Mouse (Mus musculus): ENCODE data around the gene Slx. TPM values are rescaled to one million over a fixed set of nuclear protein-coding genes. Genes with fewer than 3 reads are reported as not detected.
"Not testable (repeated sequence)": the region's sequence is repeated elsewhere in the genome, so short reads cannot be mapped to it uniquely, and the experiment has no call there.

Gene Slx
- not detected for total RNA-seq (2022)

GRCm38 (mm10) chrX:26545465-26545864 is at the start of gene Slx:
Slx (minus strand) TSS chrX:26545565.
- DNase-seq: not testable (repeated sequence)

Small RNA genes within 50 kb of the gene (microRNA-seq; reads per million reads assigned to microRNA genes)
- gene Gm27341: 0 reads per million in 2 experiments

Other genes starting within 250 kb of the Slx start
- not detected for gene Gm2030, start 235.5 kb downstream of the Slx start, total RNA-seq (2022)
- not detected for gene Gm14525, start 157.1 kb upstream of the Slx start, total RNA-seq (2022)

All from adrenal gland, adult 8-10 months (tissue).